Mouse (Mus musculus): ENCODE data around the gene Galk1.
"Not testable (repeated sequence)": the region's sequence is repeated elsewhere in the genome, so short reads cannot be mapped to it uniquely, and the experiment has no call there.

- not testable (repeated sequence) for TF ChIP-seq POLR2A (IDR thresholded peaks at IDR 0.05; ENCODE audit: borderline replicate concordance, control insufficient read depth, low read depth, low read length); CTCF (IDR thresholded peaks at IDR 0.05; ENCODE audit: control insufficient read depth, insufficient read depth, low read length)
These were observed 6.3 kb upstream of the Galk1 start for GRCm38 (mm10) chr11:116018867-116019266.

Data from bone marrow, adult 2 months (tissue).